Mouse (Mus musculus): ENCODE measurements around the gene Socs1. TPM values are rescaled to one million over a fixed set of nuclear protein-coding genes. Genes with fewer than 3 reads are reported as not detected.

The Socs1 gene
- total and polyA plus RNA-seq, 3 experiments, result 1.6 to 13.0 (median 6.2) TPM

GRCm38 (mm10) chr16:10788866-10789265 lies 3.5 kb upstream of the Socs1 start:
- ATAC-seq (ENCODE audit: extremely low read depth, insufficient number of reproducible peaks, low FRiP score, poor library complexity, severe bottlenecking), result no peak
- Histone ChIP-seq H3K9me3 (replicated peaks) (peaks cover 7% of the 10 kb centered on the region), H3K27me3 (ENCODE audit: insufficient read depth, low read length) (peaks cover 34% of the 10 kb centered on the region), H3K4me1 (ENCODE audit: insufficient read depth, low read depth, low read length) (peaks cover 55% of the 10 kb centered on the region), H3K36me3 (replicated peaks) (peaks cover 9% of the 10 kb centered on the region), H3K4me3 (ENCODE audit: low read depth, low read length) (no peak overlapping the region)
- DNase-seq (ENCODE audit: low spot score), result no peak
- TF ChIP-seq POLR2AphosphoS5 (IDR thresholded peaks at IDR 0.05; ENCODE audit: insufficient replicate concordance, low read depth, low read length) (no peak), CTCF (IDR thresholded peaks at IDR 0.05; ENCODE audit: low read depth, low read length) (no peak), GATA2 (IDR thresholded peaks at IDR 0.05; ENCODE audit: borderline replicate concordance, low read depth, low read length) (no peak), TAL1 (conservative IDR thresholded peaks at IDR 0.05; ENCODE audit: low read depth, low read length) (no peak), GATA1 (IDR thresholded peaks at IDR 0.05; ENCODE audit: borderline replicate concordance, low read length) (no peak)

DNA sequence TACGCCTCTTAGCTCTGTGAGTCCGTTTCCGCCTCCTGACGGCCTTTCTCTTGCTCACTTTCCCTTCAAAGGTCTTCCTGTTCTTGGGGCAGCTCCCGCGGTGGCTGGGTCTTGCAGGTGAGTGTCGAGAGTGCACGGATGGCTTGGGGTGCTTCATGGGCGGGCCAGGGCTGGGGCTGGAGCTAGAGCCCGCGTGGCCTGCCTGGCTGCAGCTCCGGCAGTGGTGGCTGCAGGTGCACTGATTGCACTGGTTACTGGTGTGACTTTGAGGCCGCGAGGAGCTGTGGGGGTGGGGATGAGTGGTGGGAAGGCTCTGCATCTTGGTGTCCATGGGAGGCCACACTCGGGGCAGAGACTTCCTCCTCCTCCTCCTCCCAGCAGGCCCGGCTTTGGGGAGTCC lies 2.9 kb upstream of the Socs1 start, which contains the start of gene Tnp2:
Gene Tnp2, minus strand, starts transcription at position 390 of the 400 bp plus-strand sequence.
- TF ChIP-seq TAL1 (conservative IDR thresholded peaks at IDR 0.05; ENCODE audit: low read depth, low read length) (no peak), CTCF (IDR thresholded peaks at IDR 0.05; ENCODE audit: low read depth, low read length) (no peak), POLR2AphosphoS5 (IDR thresholded peaks at IDR 0.05; ENCODE audit: insufficient replicate concordance, low read depth, low read length) (no peak), GATA2 (IDR thresholded peaks at IDR 0.05; ENCODE audit: borderline replicate concordance, low read depth, low read length) (no peak), GATA1 (IDR thresholded peaks at IDR 0.05; ENCODE audit: borderline replicate concordance, low read length) (no peak)
- peaks cover 7% of the 10 kb centered on the region for H3K9me3 ChIP-seq (replicated peaks)
- H3K4me3 ChIP-seq (ENCODE audit: low read depth, low read length), result peak within 1 kb of the TSS; percentile 11; the same call in 1 of the 2 replicates
- peaks cover 14% of the 10 kb centered on the region for H3K36me3 ChIP-seq (replicated peaks)
- DNase-seq (ENCODE audit: low spot score) (no peak), ATAC-seq (ENCODE audit: extremely low read depth, insufficient number of reproducible peaks, low FRiP score, poor library complexity, severe bottlenecking) (no peak)
- peaks cover 34% of the 10 kb centered on the region for H3K27me3 ChIP-seq (ENCODE audit: insufficient read depth, low read length)
- H3K4me1 ChIP-seq (ENCODE audit: insufficient read depth, low read depth, low read length), result peaks cover 61% of the 10 kb centered on the region

- ATAC-seq (ENCODE audit: extremely low read depth, insufficient number of reproducible peaks, low FRiP score, poor library complexity, severe bottlenecking), result no peak
- H3K27me3 ChIP-seq (ENCODE audit: insufficient read depth, low read length), result peaks cover 34% of the 10 kb centered on the region
- no peak overlapping the region for H3K4me3 ChIP-seq (ENCODE audit: low read depth, low read length)
- TF ChIP-seq CTCF (IDR thresholded peaks at IDR 0.05; ENCODE audit: low read depth, low read length) (no peak), GATA1 (IDR thresholded peaks at IDR 0.05; ENCODE audit: borderline replicate concordance, low read length) (no peak), TAL1 (conservative IDR thresholded peaks at IDR 0.05; ENCODE audit: low read depth, low read length) (no peak), GATA2 (IDR thresholded peaks at IDR 0.05; ENCODE audit: borderline replicate concordance, low read depth, low read length) (no peak), POLR2AphosphoS5 (IDR thresholded peaks at IDR 0.05; ENCODE audit: insufficient replicate concordance, low read depth, low read length) (no peak)
- no peak for DNase-seq (ENCODE audit: low spot score)
- H3K36me3 ChIP-seq (replicated peaks), result peaks cover 21% of the 10 kb centered on the region
- H3K4me1 ChIP-seq (ENCODE audit: insufficient read depth, low read depth, low read length), result peaks cover 67% of the 10 kb centered on the region
- H3K9me3 ChIP-seq (replicated peaks), result peaks cover 7% of the 10 kb centered on the region
Measured at GRCm38 (mm10) chr16:10787548-10788058, 2.3 kb upstream of the Socs1 start.

- ATAC-seq (ENCODE audit: extremely low read depth, insufficient number of reproducible peaks, low FRiP score, poor library complexity, severe bottlenecking) (no peak), DNase-seq (ENCODE audit: low spot score) (no peak)
- H3K9me3 ChIP-seq (replicated peaks), result peaks cover 7% of the 10 kb centered on the region
- peaks cover 26% of the 10 kb centered on the region for H3K36me3 ChIP-seq (replicated peaks)
- peak overlapping the region; percentile 84; the same call in 1 of the 2 replicates for H3K4me3 ChIP-seq (ENCODE audit: low read depth, low read length)
- peaks cover 29% of the 10 kb centered on the region for H3K27me3 ChIP-seq (ENCODE audit: insufficient read depth, low read length)
- peaks cover 74% of the 10 kb centered on the region for H3K4me1 ChIP-seq (ENCODE audit: insufficient read depth, low read depth, low read length)
- TF ChIP-seq GATA2 (IDR thresholded peaks at IDR 0.05; ENCODE audit: borderline replicate concordance, low read depth, low read length) (no peak), GATA1 (IDR thresholded peaks at IDR 0.05; ENCODE audit: borderline replicate concordance, low read length) (no peak), CTCF (IDR thresholded peaks at IDR 0.05; ENCODE audit: low read depth, low read length) (no peak), TAL1 (conservative IDR thresholded peaks at IDR 0.05; ENCODE audit: low read depth, low read length) (no peak), POLR2AphosphoS5 (IDR thresholded peaks at IDR 0.05; ENCODE audit: insufficient replicate concordance, low read depth, low read length) (no peak)
Measured at GRCm38 (mm10) chr16:10786782-10787547, 1.6 kb upstream of the Socs1 start.

DNA sequence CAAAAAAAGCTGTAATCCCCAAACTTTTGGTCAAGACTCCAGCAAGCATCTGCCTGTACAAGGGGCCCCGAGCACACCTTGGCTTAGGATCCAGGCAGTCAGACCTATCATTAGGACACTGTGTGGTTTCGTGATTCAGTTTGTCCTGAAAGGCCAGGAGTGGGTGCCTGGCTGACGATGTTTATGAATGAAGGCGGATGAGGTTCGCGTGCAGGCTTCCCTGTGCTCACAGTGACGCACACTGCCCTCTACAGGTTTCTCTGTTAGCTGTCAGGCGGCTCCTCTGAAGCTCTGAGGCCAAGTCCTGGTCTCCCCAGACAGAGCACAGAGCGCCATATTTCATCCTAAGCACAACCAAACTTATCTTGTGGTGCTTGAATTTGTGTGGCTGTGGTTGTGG lies 952 bp upstream of the Socs1 start:
- peaks cover 23% of the 10 kb centered on the region for H3K27me3 ChIP-seq (ENCODE audit: insufficient read depth, low read length)

DNA sequence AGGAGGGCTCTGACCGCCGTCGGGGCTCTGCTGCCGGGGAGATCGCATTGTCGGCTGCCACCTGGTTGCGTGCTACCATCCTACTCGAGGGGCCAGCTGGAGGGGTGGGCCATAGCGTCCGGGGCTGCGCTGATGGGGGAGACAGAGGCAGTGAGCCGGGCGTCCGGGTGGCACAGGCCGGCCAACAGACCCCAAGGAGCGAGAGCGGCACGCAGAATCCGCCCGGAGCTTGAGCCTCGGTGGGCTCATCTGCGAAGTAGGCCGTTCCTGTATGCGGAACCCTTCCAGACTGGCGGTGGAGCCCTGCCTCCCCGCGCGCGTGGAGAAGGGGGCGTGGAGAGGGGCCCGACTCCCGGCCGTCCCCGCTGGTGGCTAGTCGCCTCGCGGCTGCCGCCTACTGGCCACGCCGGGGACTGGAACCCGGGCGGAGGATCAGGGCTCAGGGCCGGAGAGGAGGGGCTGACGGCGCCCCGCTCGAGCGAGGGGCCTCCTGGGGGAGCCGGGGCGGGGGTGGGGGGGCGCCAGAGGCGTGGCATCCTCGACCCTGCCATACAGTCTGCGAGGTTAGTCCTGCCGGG lies 454 bp downstream of the Socs1 start:
- Histone ChIP-seq H3K9me3 (replicated peaks) (peaks cover 7% of the 10 kb centered on the region), H3K36me3 (replicated peaks) (peaks cover 42% of the 10 kb centered on the region), H3K4me1 (ENCODE audit: insufficient read depth, low read depth, low read length) (peaks cover 83% of the 10 kb centered on the region), H3K4me3 (ENCODE audit: low read depth, low read length) (peak overlapping the region; percentile 84), H3K27me3 (ENCODE audit: insufficient read depth, low read length) (peaks cover 10% of the 10 kb centered on the region)
- DNase-seq (ENCODE audit: low spot score) (peak; percentile 95), ATAC-seq (ENCODE audit: extremely low read depth, insufficient number of reproducible peaks, low FRiP score, poor library complexity, severe bottlenecking) (no peak; the same call in 1 of the 2 replicates)
- TF ChIP-seq TAL1 (conservative IDR thresholded peaks at IDR 0.05; ENCODE audit: low read depth, low read length) (no peak), CTCF (IDR thresholded peaks at IDR 0.05; ENCODE audit: low read depth, low read length) (peak; percentile 44; the same call in 1 of the 2 replicates)

More for the DNA sequence above, 952 bp upstream of the Socs1 start:
- H3K4me1 ChIP-seq (ENCODE audit: insufficient read depth, low read depth, low read length), result peaks cover 78% of the 10 kb centered on the region
- ATAC-seq (ENCODE audit: extremely low read depth, insufficient number of reproducible peaks, low FRiP score, poor library complexity, severe bottlenecking) (peak; percentile 35; the same call in 1 of the 2 replicates), DNase-seq (ENCODE audit: low spot score) (peak; percentile 76)
- H3K4me3 ChIP-seq (ENCODE audit: low read depth, low read length), result peak overlapping the region; percentile 84
- H3K36me3 ChIP-seq (replicated peaks), result peaks cover 32% of the 10 kb centered on the region
- TF ChIP-seq GATA2 (IDR thresholded peaks at IDR 0.05; ENCODE audit: borderline replicate concordance, low read depth, low read length) (no peak), POLR2AphosphoS5 (IDR thresholded peaks at IDR 0.05; ENCODE audit: insufficient replicate concordance, low read depth, low read length) (no peak), CTCF (IDR thresholded peaks at IDR 0.05; ENCODE audit: low read depth, low read length) (peak; percentile 62), TAL1 (conservative IDR thresholded peaks at IDR 0.05; ENCODE audit: low read depth, low read length) (no peak), GATA1 (IDR thresholded peaks at IDR 0.05; ENCODE audit: borderline replicate concordance, low read length) (no peak)
- H3K9me3 ChIP-seq (replicated peaks), result peaks cover 7% of the 10 kb centered on the region

Data from G1E (cell line).